Mouse (Mus musculus): ENCODE data around the gene Osbp2. TPM values are rescaled to one million over a fixed set of nuclear protein-coding genes. Genes with fewer than 3 reads are reported as not detected.

The Osbp2 gene
- polyA plus RNA-seq, 1 experiment from 2014 or later = 1.5 TPM

Other genes starting within 250 kb of the Osbp2 start
- gene Morc2a, start 214.7 kb downstream of the Osbp2 start, polyA plus RNA-seq (2014; fragmentation: Nextera tagmentation; extraction: Ambion mirVana) = 27.3 and 28.1 TPM in 2 replicates
- gene 4921536K21Rik, start 31.2 kb upstream of the Osbp2 start, polyA plus RNA-seq (2014; fragmentation: Nextera tagmentation; extraction: Ambion mirVana) = 0.57 and 0.64 TPM in 2 replicates
- gene Dusp18, start 31.3 kb upstream of the Osbp2 start, polyA plus RNA-seq (2014; fragmentation: Nextera tagmentation; extraction: Ambion mirVana) = 20.1 and 21.4 TPM in 2 replicates
- 3.2 and 3.5 TPM in 2 replicates for gene Slc35e4, start 50.8 kb upstream of the Osbp2 start, polyA plus RNA-seq (2014; fragmentation: Nextera tagmentation; extraction: Ambion mirVana)
- gene Tcn2, start 68.3 kb upstream of the Osbp2 start, polyA plus RNA-seq (2014; fragmentation: Nextera tagmentation; extraction: Ambion mirVana) = 28.4 and 30.9 TPM in 2 replicates
- gene Pes1, start 100.1 kb upstream of the Osbp2 start, polyA plus RNA-seq (2014; fragmentation: Nextera tagmentation; extraction: Ambion mirVana) = 73.0 and 80.6 TPM in 2 replicates
- 0.14 TPM in 1 of 2 replicates, not detected in the other for gene 4930556J24Rik, start 112.9 kb upstream of the Osbp2 start, polyA plus RNA-seq (2014; fragmentation: Nextera tagmentation; extraction: Ambion mirVana)
- gene Gal3st1, start 119.7 kb upstream of the Osbp2 start, polyA plus RNA-seq (2014; fragmentation: Nextera tagmentation; extraction: Ambion mirVana) = not detected in 2 replicates
- not detected in 2 replicates for gene Sec14l4, start 167.6 kb upstream of the Osbp2 start, polyA plus RNA-seq (2014; fragmentation: Nextera tagmentation; extraction: Ambion mirVana)
- not detected in 2 replicates for gene Sec14l3, start 200.9 kb upstream of the Osbp2 start, polyA plus RNA-seq (2014; fragmentation: Nextera tagmentation; extraction: Ambion mirVana)
- 5.7 TPM in 2 replicates for gene Mtfp1, start 231.5 kb upstream of the Osbp2 start, polyA plus RNA-seq (2014; fragmentation: Nextera tagmentation; extraction: Ambion mirVana)